Mouse (Mus musculus): ENCODE results near the gene Rab11b. TPM values are rescaled to one million over a fixed set of nuclear protein-coding genes. Genes with fewer than 3 reads are reported as not detected.
A peak's percentile ranks its signal among the peaks of the same experiment; 100 is the strongest.
"Not testable (repeated sequence)": the region's sequence is repeated elsewhere in the genome, so short reads cannot be mapped to it uniquely, and the experiment has no call there.

The Rab11b gene
- total RNA-seq, 2 experiments from 2014 or later = 202 to 251 TPM

GRCm38 (mm10) chr17:33773426-33773825 is 13.1 kb upstream of the Rab11b start:
- no peak for DNase-seq

- DNase-seq = no peak
These were observed 11.3 kb upstream of the Rab11b start for GRCm38 (mm10) chr17:33771617-33772016.

- DNase-seq = no peak
These were observed 6.1 kb upstream of the Rab11b start for GRCm38 (mm10) chr17:33766389-33766788.

GRCm38 (mm10) chr17:33759767-33760254 is 519 bp downstream of the Rab11b start:
- DNase-seq = peak; percentile 96 to 98

GRCm38 (mm10) chr17:33757231-33757630 is 3.1 kb downstream of the Rab11b start:
- DNase-seq = peak; percentile 51 to 75

- DNase-seq = peak; percentile 80 to 84
These were observed 4.1 kb downstream of the Rab11b start for GRCm38 (mm10) chr17:33756108-33756790.

GRCm38 (mm10) chr17:33755418-33756107 is 4.8 kb downstream of the Rab11b start:
- DNase-seq = peak; percentile 33 to 51

GRCm38 (mm10) chr17:33754656-33755055 is 5.7 kb downstream of the Rab11b start:
- DNase-seq = no peak

GRCm38 (mm10) chr17:33752297-33752696 is 8.0 kb downstream of the Rab11b start:
- no peak for DNase-seq

- no peak for DNase-seq
These were observed 9.1 kb downstream of the Rab11b start for GRCm38 (mm10) chr17:33751181-33751580.

- DNase-seq = peak; percentile 31 to 50
These were observed 10.9 kb downstream of the Rab11b start for GRCm38 (mm10) chr17:33749451-33749850.

- peak; percentile 76 to 81 for DNase-seq
These were observed 14.3 kb downstream of the Rab11b start for GRCm38 (mm10) chr17:33746011-33746410.

GRCm38 (mm10) chr17:33744686-33745384 is 15.5 kb downstream of the Rab11b start:
- no peak for DNase-seq

- DNase-seq = no peak
These were observed 17.9 kb downstream of the Rab11b start for GRCm38 (mm10) chr17:33742420-33742819.

GRCm38 (mm10) chr17:33733526-33733925 is 26.8 kb downstream of the Rab11b start:
- not testable (repeated sequence) for DNase-seq

GRCm38 (mm10) chr17:33732556-33733083 is 27.7 kb downstream of the Rab11b start:
- peak in 1 of 2 experiments; percentile 35 for DNase-seq

- DNase-seq = no peak
These were observed 31.1 kb downstream of the Rab11b start for GRCm38 (mm10) chr17:33729215-33729614.

GRCm38 (mm10) chr17:33728396-33728795 is 31.9 kb downstream of the Rab11b start:
- no peak for DNase-seq

GRCm38 (mm10) chr17:33719736-33720378 is 40.5 kb downstream of the Rab11b start:
- no peak for DNase-seq

- DNase-seq = no peak
These were observed 41.2 kb downstream of the Rab11b start for GRCm38 (mm10) chr17:33718944-33719725.

- peak; percentile 99 for DNase-seq
These were observed 41.9 kb downstream of the Rab11b start, which contains the start of gene March2 for GRCm38 (mm10) chr17:33718384-33718881. TSS of gene March2 (minus strand) at chr17:33718670.
